Mouse (Mus musculus) midbrain, embryonic 16.5 days (tissue): ENCODE measurements around the gene Srgn. TPM values are rescaled to one million over a fixed set of nuclear protein-coding genes. Genes with fewer than 3 reads are reported as not detected.

ENCODE experiments used
- ATAC-seq: fragments of 200-750 bp; cut with Nextera tagmentation; 2 replicates; pipeline ENCODE4 v1.8.0; 2017; ENCODE audit warnings: moderate TSS enrichment
- H3K27ac ChIP-seq: fragments of 300-500 bp; sonication (generic); 2 replicates; pipeline ENCODE4 v1.5.1; 2014; ENCODE audit warnings: mild to moderate bottlenecking, low read length, mixed read lengths
- H3K27me3 ChIP-seq: fragments of 300-500 bp; sonication (generic); 2 replicates; pipeline ENCODE4 v1.6.1; 2014; ENCODE audit warnings: low read depth, low read length, mixed read lengths; ENCODE audit not compliant: control insufficient read depth, insufficient read depth
- H3K36me3 ChIP-seq: fragments of 300-500 bp; sonication (generic); 2 replicates; pipeline ENCODE4 v1.6.1; 2014; ENCODE audit warnings: mild to moderate bottlenecking, low read length, moderate library complexity, mixed read lengths; ENCODE audit not compliant: control insufficient read depth, insufficient read depth
- H3K4me1 ChIP-seq: fragments of 300-500 bp; sonication (generic); 2 replicates; pipeline ENCODE4 v1.6.1; 2014; ENCODE audit warnings: mild to moderate bottlenecking, low read length, mixed read lengths; ENCODE audit not compliant: control insufficient read depth, insufficient read depth
- H3K4me2 ChIP-seq: fragments of 300-500 bp; sonication (generic); 2 replicates; pipeline ENCODE4 v1.6.1; 2014; ENCODE audit warnings: mild to moderate bottlenecking, low read length, mixed read lengths
- H3K4me3 ChIP-seq: fragments of 300-500 bp; sonication (generic); 2 replicates; pipeline ENCODE4 v1.5.1; 2014; ENCODE audit warnings: low read depth, mild to moderate bottlenecking, low read length, moderate library complexity, mixed read lengths
- H3K9ac ChIP-seq: fragments of 300-500 bp; sonication (generic); 2 replicates; pipeline ENCODE4 v1.6.1; 2014; ENCODE audit warnings: low read depth, low read length, mixed read lengths
- H3K9me3 ChIP-seq: fragments of 300-500 bp; sonication (generic); replicated peaks from 2 replicates; pipeline ENCODE4 v1.6.1; 2014; ENCODE audit warnings: mild to moderate bottlenecking, low read length, mixed read lengths; ENCODE audit not compliant: control insufficient read depth, poor library complexity, severe bottlenecking
- WGBS: fragments of 180-500 bp; shearing (Covaris S2); extraction: QIAGEN DNeasy Blood & Tissue Kit; methylation state at CpG from one replicate; pipeline ENCODE4 v1.1.7; 2014; 5-methylcytosine and 5-hydroxymethylcytosine counted together
- polyA plus RNA-seq: library from polyadenylated mRNA; unstranded; fragments of >200 nt; fragmentation: Nextera tagmentation; extraction: Ambion mirVana; gene quantifications from 2 replicates; pipeline ENCODE4 v1.2.1, GENCODE M21; 2015

Srgn gene
- polyA plus RNA-seq: 9.4 and 9.6 TPM in 2 replicates

DNA sequence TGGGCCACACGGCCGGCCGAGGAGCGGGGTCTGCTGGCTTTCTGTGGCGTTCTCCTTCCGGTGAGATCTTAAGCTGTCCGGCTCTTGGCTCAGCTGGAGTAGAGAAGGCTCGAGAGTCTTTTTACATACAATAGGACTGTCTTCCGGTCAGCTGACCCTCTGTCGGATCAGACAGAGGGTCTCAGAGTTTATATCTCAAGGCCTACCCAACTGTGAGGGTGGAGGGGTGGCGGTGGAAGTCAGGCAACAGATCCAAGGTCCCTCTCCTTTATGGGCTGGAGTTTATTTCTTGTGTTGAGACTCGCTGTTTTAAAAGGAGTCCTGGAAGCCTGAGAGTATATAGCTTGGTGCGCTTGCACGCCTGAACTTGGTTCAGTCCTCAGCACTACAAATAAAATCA, at the start of gene Srgn:
Gene Srgn (minus strand): TSS at position 101 of the 400 bp plus-strand sequence.
- H3K36me3 ChIP-seq: no peaks in the 10 kb centered on the region
- no peaks in the 10 kb centered on the region for H3K4me1 ChIP-seq
- no peak within 1 kb of the TSS for H3K4me3 ChIP-seq
- no peak within 1 kb of the TSS for H3K9ac ChIP-seq
- H3K27ac ChIP-seq: no peak within 1 kb of the TSS
- no peaks in the 10 kb centered on the region for H3K27me3 ChIP-seq
- 80% methylated on average over 14 of the region's 14 CpGs for WGBS
- no peaks in the 10 kb centered on the region for H3K9me3 ChIP-seq
- no peak for ATAC-seq
- H3K4me2 ChIP-seq: no peak within 1 kb of the TSS

GRCm38 (mm10) chr10:62575001-62575400, 47.8 kb upstream of the Srgn start:
- Histone ChIP-seq H3K9me3 (no peaks in the 10 kb centered on the region), H3K36me3 (peaks cover 21% of the 10 kb centered on the region), H3K9ac (no peak overlapping the region), H3K27me3 (no peaks in the 10 kb centered on the region), H3K27ac (no peak overlapping the region), H3K4me1 (peaks cover 18% of the 10 kb centered on the region), H3K4me3 (no peak overlapping the region), H3K4me2 (no peak overlapping the region)
- ATAC-seq: no peak
- 90% methylated on average over 13 of the region's 13 CpGs for WGBS

GRCm38 (mm10) chr10:62570126-62570871, 43.0 kb upstream of the Srgn start:
- 93% methylated on average over 7 of the region's 7 CpGs for WGBS
- ATAC-seq: no peak
- Histone ChIP-seq H3K4me2 (no peak overlapping the region), H3K4me3 (no peak overlapping the region), H3K36me3 (peaks cover 48% of the 10 kb centered on the region), H3K27ac (no peak overlapping the region), H3K27me3 (no peaks in the 10 kb centered on the region), H3K9ac (no peak overlapping the region), H3K9me3 (no peaks in the 10 kb centered on the region), H3K4me1 (no peaks in the 10 kb centered on the region)

- Histone ChIP-seq H3K9me3 (no peaks in the 10 kb centered on the region), H3K4me1 (no peaks in the 10 kb centered on the region), H3K27ac (no peak overlapping the region), H3K4me3 (no peak overlapping the region), H3K36me3 (peaks cover 50% of the 10 kb centered on the region), H3K27me3 (no peaks in the 10 kb centered on the region), H3K4me2 (no peak overlapping the region), H3K9ac (no peak overlapping the region)
- WGBS: 95% methylated on average over 4 of the region's 4 CpGs
- no peak for ATAC-seq
Measured at GRCm38 (mm10) chr10:62568861-62569260, 41.6 kb upstream of the Srgn start.

DNA sequence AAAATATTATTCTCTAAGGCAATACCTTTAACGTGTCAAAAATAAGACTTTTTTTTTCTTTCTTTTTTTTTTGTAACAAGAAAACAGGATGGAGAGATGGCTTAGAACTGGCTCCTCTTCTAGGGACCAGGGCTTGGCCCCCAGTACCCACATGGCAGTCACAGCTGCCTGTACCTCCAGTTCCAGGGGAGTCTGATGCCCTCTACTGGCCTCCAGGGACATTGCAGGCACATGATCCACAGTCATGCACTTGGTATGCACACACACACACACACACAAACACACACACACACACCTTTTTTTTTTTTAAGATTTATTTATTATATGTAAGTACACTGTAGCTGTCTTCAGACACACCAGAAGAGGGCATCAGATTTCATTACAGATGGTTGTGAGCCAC, 30.5 kb upstream of the Srgn start:
- Histone ChIP-seq H3K9me3 (no peaks in the 10 kb centered on the region), H3K27me3 (no peaks in the 10 kb centered on the region), H3K36me3 (peaks cover 26% of the 10 kb centered on the region; the same call in 1 of the 2 replicates), H3K4me2 (no peak overlapping the region), H3K4me3 (no peak overlapping the region), H3K9ac (no peak overlapping the region), H3K4me1 (no peaks in the 10 kb centered on the region), H3K27ac (no peak overlapping the region)
- 89% methylated on average over 1 of the region's 1 CpGs for WGBS
- ATAC-seq: no peak

DNA sequence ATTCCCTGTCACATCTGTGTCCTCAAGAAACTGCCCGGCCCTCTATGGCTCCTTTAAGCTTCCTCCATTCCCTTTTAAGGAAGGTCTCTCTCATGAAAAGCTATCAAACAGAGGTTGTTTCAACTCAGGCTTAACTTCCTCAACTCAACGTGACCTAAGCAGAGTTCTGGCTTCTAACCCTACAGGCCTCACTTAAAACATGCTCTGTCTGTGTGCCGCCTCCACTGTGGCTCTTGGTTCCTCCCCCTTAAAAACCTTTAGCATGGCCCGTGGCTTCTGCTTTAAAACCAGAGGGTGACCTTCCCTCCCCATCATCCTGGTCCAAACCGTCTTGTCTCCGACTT, 29.3 kb upstream of the Srgn start:
- Histone ChIP-seq H3K27me3 (no peaks in the 10 kb centered on the region), H3K4me3 (no peak overlapping the region), H3K9ac (no peak overlapping the region), H3K36me3 (peaks cover 17% of the 10 kb centered on the region; the same call in 1 of the 2 replicates), H3K9me3 (no peaks in the 10 kb centered on the region), H3K4me1 (no peaks in the 10 kb centered on the region), H3K4me2 (no peak overlapping the region), H3K27ac (no peak overlapping the region)
- no peak for ATAC-seq
- 94% methylated on average over 6 of the region's 6 CpGs for WGBS

DNA sequence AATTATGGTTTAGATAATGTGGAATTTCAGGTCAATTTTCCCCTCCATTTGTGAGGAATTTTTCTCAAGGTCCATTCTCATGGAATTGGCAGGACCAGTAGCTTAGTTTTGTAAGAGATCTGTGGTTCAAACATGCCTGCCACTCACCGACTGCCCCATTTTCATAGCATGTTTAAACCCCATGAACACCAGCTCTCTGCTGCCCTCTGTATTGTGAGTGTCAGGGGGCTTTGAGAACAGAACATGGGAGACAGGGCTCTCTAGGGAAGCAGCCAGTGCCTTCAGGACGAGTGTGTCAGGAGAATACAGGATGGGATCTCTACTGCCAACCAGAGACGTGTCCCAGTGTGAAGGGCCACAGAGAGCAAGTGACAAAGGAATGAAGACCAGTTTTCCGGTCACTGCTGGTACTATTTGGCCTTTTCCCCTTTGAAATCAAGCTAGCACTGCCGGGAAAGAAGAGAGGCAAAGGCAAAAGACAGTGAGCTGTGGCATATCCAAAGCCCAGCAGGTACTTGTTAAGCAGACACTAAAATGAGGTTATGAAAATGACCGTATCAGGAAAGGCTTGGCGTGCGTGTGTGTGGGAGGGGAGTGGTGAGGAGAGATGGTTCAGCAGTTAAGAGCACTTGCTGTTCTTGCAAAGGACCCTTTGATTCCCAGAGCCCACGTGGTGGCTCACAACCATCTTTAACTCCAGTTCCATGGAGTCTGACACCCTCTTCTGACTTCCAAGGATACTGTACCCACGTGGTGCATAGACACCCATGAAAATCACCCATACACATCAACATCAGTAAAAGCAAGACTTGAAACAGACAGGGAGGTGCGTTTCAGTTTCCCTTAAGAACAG, 28.7 kb upstream of the Srgn start:
- H3K9ac ChIP-seq: no peak overlapping the region
- H3K27ac ChIP-seq: no peak overlapping the region
- no peaks in the 10 kb centered on the region for H3K9me3 ChIP-seq
- H3K4me3 ChIP-seq: no peak overlapping the region
- no peak for ATAC-seq
- H3K4me1 ChIP-seq: no peaks in the 10 kb centered on the region
- H3K36me3 ChIP-seq: peaks cover 17% of the 10 kb centered on the region; the same call in 1 of the 2 replicates
- H3K27me3 ChIP-seq: no peaks in the 10 kb centered on the region
- WGBS: 79% methylated on average over 11 of the region's 11 CpGs
- no peak overlapping the region for H3K4me2 ChIP-seq

DNA sequence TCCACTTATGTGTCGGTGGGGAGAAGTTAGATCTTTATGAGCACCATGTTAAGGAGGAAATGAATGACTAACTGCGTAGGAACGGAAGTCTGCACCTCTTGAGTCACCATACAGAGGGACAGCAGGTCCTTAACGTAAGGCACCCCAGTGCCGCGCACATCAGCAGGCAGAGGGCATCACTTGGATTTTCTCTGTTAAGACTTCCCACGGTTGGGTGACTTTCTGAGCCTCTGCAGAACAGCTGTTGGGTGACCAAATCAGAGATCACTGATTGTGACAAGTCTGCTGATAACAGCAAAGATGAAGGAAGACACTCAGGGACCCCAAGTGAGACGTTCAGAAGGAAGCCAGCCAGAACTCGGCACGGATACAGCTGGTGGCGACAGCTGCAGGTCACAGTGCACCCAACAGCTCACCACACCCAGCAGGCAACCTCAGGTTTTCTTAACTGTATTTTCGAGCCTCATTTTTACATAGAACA, 26.4 kb upstream of the Srgn start:
- no peak overlapping the region for H3K27ac ChIP-seq
- H3K9ac ChIP-seq: no peak overlapping the region
- WGBS: 78% methylated on average over 12 of the region's 12 CpGs
- H3K4me3 ChIP-seq: no peak overlapping the region
- H3K4me1 ChIP-seq: no peaks in the 10 kb centered on the region
- H3K36me3 ChIP-seq: peaks cover 4% of the 10 kb centered on the region; the same call in 1 of the 2 replicates
- no peaks in the 10 kb centered on the region for H3K27me3 ChIP-seq
- H3K4me2 ChIP-seq: no peak overlapping the region
- H3K9me3 ChIP-seq: no peaks in the 10 kb centered on the region
- no peak for ATAC-seq

DNA sequence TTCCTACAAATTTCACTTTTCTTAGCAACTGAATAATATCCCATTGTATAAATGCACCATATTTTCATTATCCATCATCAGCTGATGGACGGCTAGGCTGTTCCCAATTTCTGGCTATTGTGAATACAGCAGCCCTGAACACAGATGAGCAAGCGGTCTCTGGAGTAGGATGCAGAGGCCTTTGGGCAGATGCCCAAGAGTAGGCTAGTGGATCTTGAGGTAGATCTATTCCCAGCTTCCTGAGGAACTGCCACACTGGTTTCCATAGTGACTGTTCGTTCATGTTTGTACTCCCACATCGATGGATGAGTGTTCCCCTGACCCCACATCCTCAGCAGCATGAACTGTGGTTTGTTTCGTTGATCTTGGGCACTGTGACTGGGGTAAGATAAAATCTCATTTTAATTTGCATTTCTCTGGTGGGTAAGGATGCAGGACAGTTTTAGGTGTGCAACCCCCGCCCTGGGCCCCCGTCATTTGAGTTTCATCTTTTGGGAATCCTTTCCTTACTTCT, 23.6 kb upstream of the Srgn start:
- Histone ChIP-seq H3K9ac (no peak overlapping the region), H3K4me2 (no peak overlapping the region), H3K4me3 (no peak overlapping the region), H3K9me3 (no peaks in the 10 kb centered on the region), H3K27me3 (no peaks in the 10 kb centered on the region), H3K27ac (no peak overlapping the region), H3K36me3 (no peaks in the 10 kb centered on the region), H3K4me1 (no peaks in the 10 kb centered on the region)
- WGBS: 80% methylated on average over 7 of the region's 7 CpGs
- no peak for ATAC-seq
